ENCODE assay signal across 8 mouse cellular contexts in the genomic region with DNA sequence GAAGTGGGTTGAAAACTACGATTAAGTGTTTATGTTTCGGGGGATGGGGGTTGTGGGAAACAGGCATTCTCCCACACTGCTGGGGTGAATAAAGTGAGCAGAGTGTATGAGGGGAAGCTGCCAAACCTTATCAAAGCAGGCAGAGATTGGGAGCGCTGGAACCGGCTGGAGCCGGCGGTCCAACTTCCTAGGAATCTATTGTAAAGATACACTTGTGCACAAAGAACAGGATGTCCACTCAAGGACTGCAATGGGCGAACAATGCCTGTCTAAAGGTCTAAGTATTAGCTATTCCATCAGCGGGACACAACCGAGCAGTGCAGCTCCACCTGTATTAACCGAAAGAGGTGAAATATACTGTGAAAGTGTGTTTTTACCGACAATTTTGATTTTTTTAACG. TPM values are rescaled to one million over a fixed set of nuclear protein-coding genes. Genes with fewer than 3 reads are reported as not detected.
A peak's percentile ranks its signal among the peaks of the same experiment; 100 is the strongest.
DNase-seq lines count a peak whose midpoint lies in the region; ATAC-seq and TF ChIP-seq lines count a peak whose summit lies in the region.

No protein-coding gene starts in this region.

- peak overlapping the region; percentile 87 for H3K4me3 ChIP-seq in gastrocnemius, adult 2 months
- H3K4me3 ChIP-seq in limb, embryonic 14.5 days (replicated peaks; ENCODE audit: low read length), result peak overlapping the region; percentile 61
- peak overlapping the region; percentile 55 for H3K4me3 ChIP-seq in myocyte

- no peaks in the 10 kb centered on the region for H3K79me2 ChIP-seq in myocyte (ENCODE audit: control insufficient read depth, insufficient read depth)

- no peak overlapping the region for H3K9ac ChIP-seq in limb, embryonic 14.5 days (ENCODE audit: low read depth, low read length, severe bottlenecking)

- intact Hi-C loops in gastrocnemius, adult 2 months (cut with DNase I), result loop anchor here (2.0 to 5.0 kb wide), 2 partner anchors 15 to 45 kb away; a partner anchor contains a TSS
- intact Hi-C loops in left cerebral cortex, postnatal 4 days (cut with DNase I), result no loop called here

- peak overlapping the region; percentile 70 for H3K4me2 ChIP-seq in limb, embryonic 14.5 days (replicated peaks; ENCODE audit: low read depth, low read length, severe bottlenecking)
- H3K4me2 ChIP-seq in myocyte (ENCODE audit: low read depth), result peak overlapping the region; percentile 99

- no peaks in the 10 kb centered on the region for H3K9me3 ChIP-seq in limb, embryonic 14.5 days (ENCODE audit: control insufficient read depth, low read length)

- peaks cover 21% of the 10 kb centered on the region for H3K4me1 ChIP-seq in limb, embryonic 14.5 days (ENCODE audit: control insufficient read depth, insufficient read depth, low read length)

- TF ChIP-seq POLR2A in limb, embryonic 14.5 days (IDR thresholded peaks at IDR 0.05; ENCODE audit: borderline replicate concordance, extremely low read depth, insufficient read depth, insufficient read length), result no peak
- no peak for TF ChIP-seq POLR2A in myocyte (IDR thresholded peaks at IDR 0.05; ENCODE audit: insufficient read length, low read depth)

- H3K36me3 ChIP-seq in limb, embryonic 14.5 days (ENCODE audit: control insufficient read depth, insufficient read depth, low read length), result no peaks in the 10 kb centered on the region
- no peaks in the 10 kb centered on the region for H3K36me3 ChIP-seq in myocyte (ENCODE audit: control insufficient read depth, insufficient read depth)

- TF ChIP-seq CTCF in gastrocnemius, adult 2 months (IDR thresholded peaks at IDR 0.05), result no peak

- no peak for DNase-seq in gastrocnemius, adult 2 months
- no peak for DNase-seq in gastrocnemius, postnatal 10 days
- peak; percentile 96 for DNase-seq in heart, adult 11 months
- DNase-seq in limb, embryonic 14.5 days (ENCODE audit: low spot score), result no peak
- DNase-seq in left cerebral cortex, adult 11 months (ENCODE audit: low spot score), result no peak
- DNase-seq in natural killer cell, adult 2 months (ENCODE audit: low spot score in 2 of 2), result no peak
- DNase-seq in left cerebral cortex, postnatal 4 days, result no peak

- no peaks in the 10 kb centered on the region for H3K27me3 ChIP-seq in limb, embryonic 14.5 days (ENCODE audit: control insufficient read depth, insufficient read depth, low read length)
- no peaks in the 10 kb centered on the region for H3K27me3 ChIP-seq in myocyte (ENCODE audit: control insufficient read depth, insufficient read depth, insufficient read length)

- ATAC-seq in limb, embryonic 14.5 days (ENCODE audit: low FRiP score, low read depth), result no peak

- H3ac ChIP-seq in myocyte (ENCODE audit: control insufficient read depth, insufficient read length), result no peak overlapping the region

- peak overlapping the region; percentile 97 for H3K27ac ChIP-seq in gastrocnemius, adult 2 months
- H3K27ac ChIP-seq in limb, embryonic 14.5 days (replicated peaks; ENCODE audit: low read depth, low read length), result no peak overlapping the region

- WGBS in limb, embryonic 14.5 days, result 65% methylated on average over 12 of the region's 12 CpGs

TF ChIP-seq in myocyte, 11 proteins besides CTCF, POLR2A, EP300 and RAD21:
- TF ChIP-seq REST (IDR thresholded peaks at IDR 0.05; ENCODE audit: insufficient read depth, insufficient read length), result no peak
- TF ChIP-seq MYOD1 (IDR thresholded peaks at IDR 0.05; ENCODE audit: control insufficient read depth in 1 of 3, insufficient read length in 2 of 3, low read depth in 2 of 3), result no peak
- no peak for TF ChIP-seq TCF12 (IDR thresholded peaks at IDR 0.05; ENCODE audit: insufficient read depth, poor library complexity, severe bottlenecking)
- TF ChIP-seq CEBPB (IDR thresholded peaks at IDR 0.05; ENCODE audit: insufficient read depth, poor library complexity, severe bottlenecking), result no peak
- TF ChIP-seq TCF3 (IDR thresholded peaks at IDR 0.05; ENCODE audit: insufficient read length, low read depth), result no peak
- no peak for TF ChIP-seq MYOG (IDR thresholded peaks at IDR 0.05; ENCODE audit: control insufficient read depth in 1 of 3, insufficient read depth in 1 of 3, insufficient read length in 2 of 3, low read depth in 2 of 3)
- TF ChIP-seq POLR2AphosphoS2 (IDR thresholded peaks at IDR 0.05; ENCODE audit: insufficient read length, low read depth), result no peak
- no peak for TF ChIP-seq USF1 (IDR thresholded peaks at IDR 0.05; ENCODE audit: low read depth)
- TF ChIP-seq SRF (IDR thresholded peaks at IDR 0.05; ENCODE audit: control insufficient read depth, insufficient read length, low read depth), result no peak
- no peak for TF ChIP-seq E2F4 (IDR thresholded peaks at IDR 0.05; ENCODE audit: insufficient read depth)
- TF ChIP-seq MAX (IDR thresholded peaks at IDR 0.05; ENCODE audit: low read depth), result no peak

RNA-seq across cellular contexts. Expression of a gene that starts 2.1 kb away (rescaled TPM):
- 1 to 10 TPM; 4.9 to 5.2 TPM for total RNA-seq in gastrocnemius, adult 2 months (2021)
- 10 to 100 TPM; 14.1 to 23.2 TPM for total RNA-seq in gastrocnemius, postnatal 10 days (2021)
- 7.8 and 13.2 TPM in 2 replicates for polyA plus RNA-seq in limb, embryonic 14.5 days (2012; rRNA removed)
- polyA plus RNA-seq in limb, embryonic 14.5 days (2014; fragmentation: Nextera tagmentation; extraction: Ambion mirVana), result 7.9 TPM in 2 replicates
- polyA plus RNA-seq in myocyte (2012; fragmentation: generic; extraction: Trizol), result 21.4 TPM
- total RNA-seq in left cerebral cortex, postnatal 4 days (2021), result 1 to 10 TPM; 4.7 to 7.0 TPM

RNA-seq across cellular contexts. Expression of a gene that starts 17.6 kb away (rescaled TPM):
- total RNA-seq in gastrocnemius, adult 2 months (2021), result 10 to 100 TPM; 24.9 to 33.9 TPM
- 10 to 100 TPM; 22.0 to 23.4 TPM for total RNA-seq in gastrocnemius, postnatal 10 days (2021)
- polyA plus RNA-seq in limb, embryonic 14.5 days (2012; rRNA removed), result 22.8 and 41.7 TPM in 2 replicates
- polyA plus RNA-seq in limb, embryonic 14.5 days (2014; fragmentation: Nextera tagmentation; extraction: Ambion mirVana), result 62.4 and 66.3 TPM in 2 replicates
- polyA plus RNA-seq in myocyte (2012; fragmentation: generic; extraction: Trizol), result 18.5 TPM
- 10 to 100 TPM; 31.7 to 33.3 TPM for total RNA-seq in left cerebral cortex, postnatal 4 days (2021)

RNA-seq across cellular contexts. Expression of a gene that starts 46.5 kb away (rescaled TPM):
- 10 to 100 TPM; 34.3 to 48.7 TPM for total RNA-seq in gastrocnemius, adult 2 months (2021)
- total RNA-seq in gastrocnemius, postnatal 10 days (2021), result 10 to 100 TPM; 27.9 to 32.3 TPM
- 26.6 and 30.4 TPM in 2 replicates for polyA plus RNA-seq in limb, embryonic 14.5 days (2012; rRNA removed)
- 58.4 TPM in 2 replicates for polyA plus RNA-seq in limb, embryonic 14.5 days (2014; fragmentation: Nextera tagmentation; extraction: Ambion mirVana)
- 23.2 TPM for polyA plus RNA-seq in myocyte (2012; fragmentation: generic; extraction: Trizol)
- total RNA-seq in left cerebral cortex, postnatal 4 days (2021), result 10 to 100 TPM; 59.5 to 79.0 TPM
